Mouse (Mus musculus) spleen, postnatal 4 days (tissue): ENCODE data around the gene Zdhhc9.

Experiments
- DNase-seq, 2 experiments: peaks; one replicate each; pipeline ENCODE4 v3.0.0; 2022; ENCODE audit warnings: low spot score in 2 of 2

Zdhhc9 gene

GRCm38 (mm10) chrX:48170368-48170767, 38.3 kb downstream of the Zdhhc9 start:
- DNase-seq, result no peak

- no peak for DNase-seq
Measured at GRCm38 (mm10) chrX:48169892-48170291, 38.8 kb downstream of the Zdhhc9 start.

GRCm38 (mm10) chrX:48158229-48158919, 50.3 kb downstream of the Zdhhc9 start:
- DNase-seq, result peak in 1 of 2 experiments; percentile 56

GRCm38 (mm10) chrX:48157396-48157795, 51.3 kb downstream of the Zdhhc9 start:
- peak in 1 of 2 experiments; percentile 52 for DNase-seq

GRCm38 (mm10) chrX:48155489-48155888, 53.2 kb downstream of the Zdhhc9 start:
- DNase-seq, result no peak

GRCm38 (mm10) chrX:48153949-48154348, 54.7 kb downstream of the Zdhhc9 start:
- DNase-seq, result no peak

- DNase-seq, result no peak
Measured at GRCm38 (mm10) chrX:48153414-48153813, 55.3 kb downstream of the Zdhhc9 start.

GRCm38 (mm10) chrX:48152106-48152505, 56.6 kb downstream of the Zdhhc9 start:
- no peak for DNase-seq

- DNase-seq, result peak; percentile 33 to 70
Measured at GRCm38 (mm10) chrX:48147741-48148186, 60.9 kb downstream of the Zdhhc9 start.

- DNase-seq, result no peak
Measured at GRCm38 (mm10) chrX:48147226-48147625, 61.5 kb downstream of the Zdhhc9 start.

- peak; percentile 54 to 77 for DNase-seq
Measured at GRCm38 (mm10) chrX:48146262-48146661, 62.4 kb downstream of the Zdhhc9 start, which contains the start of gene Sash3. Gene Sash3, plus strand, starts transcription at chrX:48146436.

- peak; percentile 46 to 74 for DNase-seq
Measured at GRCm38 (mm10) chrX:48143415-48144335, 65.0 kb downstream of the Zdhhc9 start.

GRCm38 (mm10) chrX:48141481-48141880, 67.2 kb downstream of the Zdhhc9 start:
- DNase-seq, result peak; percentile 45 to 65

GRCm38 (mm10) chrX:48140286-48140877, 68.3 kb downstream of the Zdhhc9 start:
- peak; percentile 35 to 68 for DNase-seq

GRCm38 (mm10) chrX:48139368-48140285, 69.1 kb downstream of the Zdhhc9 start:
- DNase-seq, result peak in 1 of 2 experiments; percentile 53

- peak in 1 of 2 experiments; percentile 56 for DNase-seq
Measured at GRCm38 (mm10) chrX:48138539-48139275, 70.0 kb downstream of the Zdhhc9 start.

- DNase-seq, result no peak
Measured at GRCm38 (mm10) chrX:48138011-48138410, 70.7 kb downstream of the Zdhhc9 start.

- peak in 1 of 2 experiments; percentile 54 for DNase-seq
Measured at GRCm38 (mm10) chrX:48136935-48137334, 71.7 kb downstream of the Zdhhc9 start.

- peak in 1 of 2 experiments; percentile 51 for DNase-seq
Measured at GRCm38 (mm10) chrX:48129167-48129566, 79.5 kb downstream of the Zdhhc9 start.
